Comparison of ENCODE assay signal across 7 mouse cellular contexts in genomic region chr11:100711783-100712615, GRCm38 (mm10). TPM values are rescaled to one million over a fixed set of nuclear protein-coding genes. Genes with fewer than 3 reads are reported as not detected.
DNase-seq lines count a peak whose midpoint lies in the region; ATAC-seq and TF ChIP-seq lines count a peak whose summit lies in the region.

TSS of gene Kat2a (minus strand) at chr11:100712465.

- peaks cover 33% of the 10 kb centered on the region for H3K36me3 ChIP-seq in hindbrain, embryonic 16.5 days (ENCODE audit: control insufficient read depth, insufficient read depth, low read length)
- peaks cover 65% of the 10 kb centered on the region for H3K36me3 ChIP-seq in megakaryocyte, embryonic 14.5 days (replicated peaks; ENCODE audit: low read length)

- peak; percentile 86 to 89 for DNase-seq in cerebellum, postnatal 36 days
- DNase-seq in gastrocnemius, adult 2 months, result peak; percentile 93
- peak in 1 of 2 experiments; percentile 80 for DNase-seq in left cerebral cortex, adult 8-10 months (ENCODE audit: low spot score in 2 of 2)
- peak; percentile 74 to 80 for DNase-seq in right cerebral cortex, postnatal 36 days (ENCODE audit: low spot score in 2 of 2)

- H3K4me2 ChIP-seq in hindbrain, embryonic 16.5 days (ENCODE audit: low read length), result peak within 1 kb of the TSS; percentile 69

- no peak; the same call in 1 of the 2 replicates for TF ChIP-seq CTCF in gastrocnemius, adult 2 months (IDR thresholded peaks at IDR 0.05)

- H3K27ac ChIP-seq in gastrocnemius, adult 2 months, result peak within 1 kb of the TSS; percentile 92
- H3K27ac ChIP-seq in hindbrain, embryonic 16.5 days (ENCODE audit: low read depth, low read length), result peak within 1 kb of the TSS; percentile 82

- H3K27me3 ChIP-seq in hindbrain, embryonic 16.5 days (replicated peaks; ENCODE audit: control insufficient read depth, insufficient read depth, low read length), result no peaks in the 10 kb centered on the region
- no peaks in the 10 kb centered on the region for H3K27me3 ChIP-seq in megakaryocyte, embryonic 14.5 days (replicated peaks)

- peaks cover 17% of the 10 kb centered on the region for H3K4me1 ChIP-seq in hindbrain, embryonic 16.5 days (ENCODE audit: control insufficient read depth, insufficient read depth, low read depth, low read length)
- H3K4me1 ChIP-seq in megakaryocyte, embryonic 14.5 days, result peaks cover 66% of the 10 kb centered on the region

- H3K4me3 ChIP-seq in gastrocnemius, adult 2 months, result peak within 1 kb of the TSS; percentile 95
- H3K4me3 ChIP-seq in hindbrain, embryonic 16.5 days (ENCODE audit: low read length), result peak within 1 kb of the TSS; percentile 100
- H3K4me3 ChIP-seq in megakaryocyte, embryonic 14.5 days (replicated peaks), result peak within 1 kb of the TSS; percentile 94

- no peak for ATAC-seq in activated CD4-positive, CD25-positive, alpha-beta regulatory T cell, adult 4 months
- peak; percentile 90 for ATAC-seq in hindbrain, embryonic 16.5 days

- H3K9ac ChIP-seq in hindbrain, embryonic 16.5 days (ENCODE audit: low read depth, low read length), result peak within 1 kb of the TSS; percentile 98

- no peaks in the 10 kb centered on the region for H3K9me3 ChIP-seq in hindbrain, embryonic 16.5 days (ENCODE audit: control insufficient read depth, low read length)
- no peaks in the 10 kb centered on the region for H3K9me3 ChIP-seq in megakaryocyte, embryonic 14.5 days

- 2% methylated on average over 36 of the region's 48 CpGs for WGBS in hindbrain, embryonic 16.5 days

- intact Hi-C loops in gastrocnemius, adult 2 months (cut with DNase I), result loop anchor here (10.0 kb wide), 2 partner anchors 143 to 353 kb away; partner anchors contain the start of genes Stat5a and Stat5b

RNA-seq across cellular contexts. Expression of gene Kat2a, which starts in this region (rescaled TPM):
- polyA plus RNA-seq in activated CD4-positive, CD25-positive, alpha-beta regulatory T cell, adult 4 months (2017; shearing (Covaris generic)), result 10 to 100 TPM; 11.2 to 13.3 TPM
- 10 to 100 TPM; 11.9 to 12.1 TPM for total RNA-seq in gastrocnemius, adult 2 months (2021)
- polyA plus RNA-seq in hindbrain, embryonic 16.5 days (2015; fragmentation: Nextera tagmentation; extraction: Ambion mirVana), result 62.2 and 67.8 TPM in 2 replicates
- 10 to 100 TPM; 56.6 to 62.8 (median 59.2) TPM for total RNA-seq in left cerebral cortex, adult 8-10 months (2022)
- polyA plus RNA-seq in megakaryocyte, embryonic 14.5 days (2012; ENCODE audit: insufficient read depth, low replicate concordance), result 30.5 and 34.7 TPM in 2 replicates

Comparison
In these comparisons a context has a peak if more than half of its experiments do, and no peak if none do; other contexts are left out.
1. RNA of gene Kat2a (total RNA-seq): 56.6 to 62.8 TPM in left cerebral cortex, adult 8-10 months; 11.9 to 12.1 TPM in gastrocnemius, adult 2 months; every median in the first group is over 4 times any median in the second.
2. Peak in every context shown above with its lines, with median percentiles within 50 percentile points of each other: H3K4me3 ChIP-seq.